Mouse (Mus musculus): ENCODE data around the gene Eprs. TPM values are rescaled to one million over a fixed set of nuclear protein-coding genes. Genes with fewer than 3 reads are reported as not detected.

Gene Eprs
- polyA plus RNA-seq, 1 experiment: 44.2 TPM

GRCm38 (mm10) chr1:185364183-185364540 lies 1.3 kb downstream of the Eprs start:
- no peaks in the 10 kb centered on the region for H3K27me3 ChIP-seq (ENCODE audit: control insufficient read depth, insufficient read depth, insufficient read length)
- TF ChIP-seq MAX (IDR thresholded peaks at IDR 0.05): no peak
- TF ChIP-seq USF1 (IDR thresholded peaks at IDR 0.05; ENCODE audit: low read depth): no peak
- TF ChIP-seq FOSL1 (IDR thresholded peaks at IDR 0.05; ENCODE audit: insufficient read depth, low read length, poor library complexity, severe bottlenecking): no peak
- TF ChIP-seq CTCF (IDR thresholded peaks at IDR 0.05; ENCODE audit: control insufficient read depth, insufficient read depth, insufficient read length): no peak
- TF ChIP-seq MYOG (IDR thresholded peaks at IDR 0.05; ENCODE audit: control insufficient read depth, extremely low read depth, insufficient read length): no peak
- TF ChIP-seq MYOD1 (IDR thresholded peaks at IDR 0.05; ENCODE audit: control insufficient read depth, insufficient read length, low read depth): no peak
- no peak for TF ChIP-seq CEBPB (IDR thresholded peaks at IDR 0.05; ENCODE audit: low read depth)
- peaks cover 2% of the 10 kb centered on the region for H3K36me3 ChIP-seq (ENCODE audit: control insufficient read depth, insufficient read depth)
- H3ac ChIP-seq (ENCODE audit: control insufficient read depth, insufficient read length, low read depth): peak overlapping the region; percentile 35
- H3K79me2 ChIP-seq (ENCODE audit: control insufficient read depth, insufficient read depth): peaks cover 57% of the 10 kb centered on the region
- H3K79me3 ChIP-seq (ENCODE audit: low read depth): peaks cover 45% of the 10 kb centered on the region
- peak overlapping the region; percentile 93 for H3K4me3 ChIP-seq (ENCODE audit: insufficient read depth, poor library complexity, severe bottlenecking)

GRCm38 (mm10) chr1:185367383-185367782 lies 4.5 kb downstream of the Eprs start:
- H3K79me3 ChIP-seq (ENCODE audit: low read depth): peaks cover 48% of the 10 kb centered on the region
- no peak overlapping the region for H3ac ChIP-seq (ENCODE audit: control insufficient read depth, insufficient read length, low read depth)
- H3K4me3 ChIP-seq (ENCODE audit: insufficient read depth, poor library complexity, severe bottlenecking): no peak overlapping the region
- TF ChIP-seq CEBPB (IDR thresholded peaks at IDR 0.05; ENCODE audit: low read depth) (no peak), MYOG (IDR thresholded peaks at IDR 0.05; ENCODE audit: control insufficient read depth, extremely low read depth, insufficient read length) (no peak), USF1 (IDR thresholded peaks at IDR 0.05; ENCODE audit: low read depth) (no peak), FOSL1 (IDR thresholded peaks at IDR 0.05; ENCODE audit: insufficient read depth, low read length, poor library complexity, severe bottlenecking) (no peak), MYOD1 (IDR thresholded peaks at IDR 0.05; ENCODE audit: control insufficient read depth, insufficient read length, low read depth) (no peak), CTCF (IDR thresholded peaks at IDR 0.05; ENCODE audit: control insufficient read depth, insufficient read depth, insufficient read length) (no peak), MAX (IDR thresholded peaks at IDR 0.05) (no peak)
- H3K27me3 ChIP-seq (ENCODE audit: control insufficient read depth, insufficient read depth, insufficient read length): no peaks in the 10 kb centered on the region
- peaks cover 23% of the 10 kb centered on the region for H3K36me3 ChIP-seq (ENCODE audit: control insufficient read depth, insufficient read depth)
- H3K79me2 ChIP-seq (ENCODE audit: control insufficient read depth, insufficient read depth): peaks cover 70% of the 10 kb centered on the region

GRCm38 (mm10) chr1:185369979-185370378 lies 7.1 kb downstream of the Eprs start:
- Histone ChIP-seq H3ac (ENCODE audit: control insufficient read depth, insufficient read length, low read depth) (no peak overlapping the region), H3K79me3 (ENCODE audit: low read depth) (peaks cover 31% of the 10 kb centered on the region), H3K27me3 (ENCODE audit: control insufficient read depth, insufficient read depth, insufficient read length) (no peaks in the 10 kb centered on the region), H3K36me3 (ENCODE audit: control insufficient read depth, insufficient read depth) (peaks cover 40% of the 10 kb centered on the region), H3K79me2 (ENCODE audit: control insufficient read depth, insufficient read depth) (peaks cover 51% of the 10 kb centered on the region), H3K4me3 (ENCODE audit: insufficient read depth, poor library complexity, severe bottlenecking) (no peak overlapping the region)
- TF ChIP-seq USF1 (IDR thresholded peaks at IDR 0.05; ENCODE audit: low read depth): no peak
- no peak for TF ChIP-seq MYOD1 (IDR thresholded peaks at IDR 0.05; ENCODE audit: control insufficient read depth, insufficient read length, low read depth)

- Histone ChIP-seq H3ac (ENCODE audit: control insufficient read depth, insufficient read length, low read depth) (no peak overlapping the region), H3K27me3 (ENCODE audit: control insufficient read depth, insufficient read depth, insufficient read length) (no peaks in the 10 kb centered on the region), H3K79me2 (ENCODE audit: control insufficient read depth, insufficient read depth) (peaks cover 17% of the 10 kb centered on the region), H3K4me3 (ENCODE audit: insufficient read depth, poor library complexity, severe bottlenecking) (no peak overlapping the region), H3K36me3 (ENCODE audit: control insufficient read depth, insufficient read depth) (peaks cover 77% of the 10 kb centered on the region), H3K79me3 (ENCODE audit: low read depth) (no peaks in the 10 kb centered on the region)
- peak; percentile 6 for TF ChIP-seq USF1 (IDR thresholded peaks at IDR 0.05; ENCODE audit: low read depth)
- no peak for TF ChIP-seq CEBPB (IDR thresholded peaks at IDR 0.05; ENCODE audit: low read depth)
- peak; percentile 27 for TF ChIP-seq MYOD1 (IDR thresholded peaks at IDR 0.05; ENCODE audit: control insufficient read depth, insufficient read length, low read depth)
- no peak for TF ChIP-seq MYOG (IDR thresholded peaks at IDR 0.05; ENCODE audit: control insufficient read depth, extremely low read depth, insufficient read length)
- TF ChIP-seq FOSL1 (IDR thresholded peaks at IDR 0.05; ENCODE audit: insufficient read depth, low read length, poor library complexity, severe bottlenecking): peak; percentile 41
- TF ChIP-seq CTCF (IDR thresholded peaks at IDR 0.05; ENCODE audit: control insufficient read depth, insufficient read depth, insufficient read length): no peak
- peak; percentile 33 for TF ChIP-seq MAX (IDR thresholded peaks at IDR 0.05)
Observed at GRCm38 (mm10) chr1:185376390-185376789, 13.5 kb downstream of the Eprs start.

GRCm38 (mm10) chr1:185377429-185377828 lies 14.6 kb downstream of the Eprs start:
- H3K79me2 ChIP-seq (ENCODE audit: control insufficient read depth, insufficient read depth): peaks cover 17% of the 10 kb centered on the region
- H3ac ChIP-seq (ENCODE audit: control insufficient read depth, insufficient read length, low read depth): no peak overlapping the region
- H3K79me3 ChIP-seq (ENCODE audit: low read depth): no peaks in the 10 kb centered on the region
- H3K4me3 ChIP-seq (ENCODE audit: insufficient read depth, poor library complexity, severe bottlenecking): no peak overlapping the region
- peaks cover 74% of the 10 kb centered on the region for H3K36me3 ChIP-seq (ENCODE audit: control insufficient read depth, insufficient read depth)
- TF ChIP-seq MYOG (IDR thresholded peaks at IDR 0.05; ENCODE audit: control insufficient read depth, extremely low read depth, insufficient read length): no peak
- H3K27me3 ChIP-seq (ENCODE audit: control insufficient read depth, insufficient read depth, insufficient read length): no peaks in the 10 kb centered on the region

- TF ChIP-seq USF1 (IDR thresholded peaks at IDR 0.05; ENCODE audit: low read depth): no peak
- no peak for TF ChIP-seq CTCF (IDR thresholded peaks at IDR 0.05; ENCODE audit: control insufficient read depth, insufficient read depth, insufficient read length)
- TF ChIP-seq MAX (IDR thresholded peaks at IDR 0.05): no peak
- TF ChIP-seq MYOD1 (IDR thresholded peaks at IDR 0.05; ENCODE audit: control insufficient read depth, insufficient read length, low read depth): no peak
- no peak for TF ChIP-seq FOSL1 (IDR thresholded peaks at IDR 0.05; ENCODE audit: insufficient read depth, low read length, poor library complexity, severe bottlenecking)
- Histone ChIP-seq H3ac (ENCODE audit: control insufficient read depth, insufficient read length, low read depth) (no peak overlapping the region), H3K4me3 (ENCODE audit: insufficient read depth, poor library complexity, severe bottlenecking) (no peak overlapping the region), H3K27me3 (ENCODE audit: control insufficient read depth, insufficient read depth, insufficient read length) (no peaks in the 10 kb centered on the region), H3K79me2 (ENCODE audit: control insufficient read depth, insufficient read depth) (peaks cover 7% of the 10 kb centered on the region), H3K79me3 (ENCODE audit: low read depth) (no peaks in the 10 kb centered on the region), H3K36me3 (ENCODE audit: control insufficient read depth, insufficient read depth) (peaks cover 89% of the 10 kb centered on the region)
Observed at GRCm38 (mm10) chr1:185401615-185402014, 38.8 kb downstream of the Eprs start.
